Mouse (Mus musculus): ENCODE data around the gene Dnaaf5. TPM values are rescaled to one million over a fixed set of nuclear protein-coding genes. Genes with fewer than 3 reads are reported as not detected.

Gene Dnaaf5
- polyA plus RNA-seq, 1 experiment from 2014 or later: 7.2 TPM

DNA sequence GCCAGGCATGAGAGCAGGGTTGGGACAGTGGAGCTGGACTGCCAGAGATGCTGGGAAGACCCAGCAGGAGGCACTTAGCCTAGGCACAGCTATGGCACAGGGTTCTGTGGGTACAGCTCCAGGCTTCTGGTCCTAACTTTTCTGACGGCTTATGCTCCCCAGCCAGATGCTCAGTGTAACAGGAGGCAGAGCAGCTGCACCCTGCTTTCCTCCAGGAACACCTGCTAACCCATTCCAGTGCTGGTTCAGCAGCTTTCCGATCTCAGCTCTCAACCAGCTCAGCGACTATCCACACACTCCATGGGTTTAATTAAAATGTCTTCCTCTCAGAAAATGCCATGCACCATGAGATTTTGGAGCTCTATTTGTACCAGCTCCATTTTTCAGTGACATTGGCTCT is 66.8 kb downstream of the Dnaaf5 start:
- no peak overlapping the region for H3K4me2 ChIP-seq (replicated peaks; ENCODE audit: low read depth, low read length)

GRCm38 (mm10) chr5:139220006-139220515 is 70.0 kb downstream of the Dnaaf5 start:
- H3K27me3 ChIP-seq (ENCODE audit: insufficient read depth, low read length): no peaks in the 10 kb centered on the region
- H3K36me3 ChIP-seq (ENCODE audit: insufficient read depth, low read length): peaks cover 30% of the 10 kb centered on the region
- WGBS: 88% methylated on average over 4 of the region's 4 CpGs
- H3K9me3 ChIP-seq (ENCODE audit: low read length): no peaks in the 10 kb centered on the region
- H3K4me1 ChIP-seq (ENCODE audit: insufficient read depth, low read length): no peaks in the 10 kb centered on the region
- H3K27ac ChIP-seq (ENCODE audit: low read length): no peak overlapping the region
- H3K4me2 ChIP-seq (replicated peaks; ENCODE audit: low read depth, low read length): no peak overlapping the region
- no peak overlapping the region for H3K9ac ChIP-seq (replicated peaks; ENCODE audit: low read length)
- ATAC-seq (ENCODE audit: low FRiP score, low TSS enrichment): no peak
- H3K4me3 ChIP-seq (ENCODE audit: low read length): no peak overlapping the region

More for the DNA sequence above, 66.8 kb downstream of the Dnaaf5 start:
- Histone ChIP-seq H3K4me3 (ENCODE audit: low read length) (no peak overlapping the region), H3K27ac (ENCODE audit: low read length) (no peak overlapping the region), H3K36me3 (ENCODE audit: insufficient read depth, low read length) (peaks cover 19% of the 10 kb centered on the region; the same call in 1 of the 2 replicates), H3K27me3 (ENCODE audit: insufficient read depth, low read length) (no peaks in the 10 kb centered on the region), H3K4me1 (ENCODE audit: insufficient read depth, low read length) (no peaks in the 10 kb centered on the region), H3K9ac (replicated peaks; ENCODE audit: low read length) (no peak overlapping the region), H3K9me3 (ENCODE audit: low read length) (no peaks in the 10 kb centered on the region)
- WGBS: 80% methylated on average over 3 of the region's 3 CpGs
- ATAC-seq (ENCODE audit: low FRiP score, low TSS enrichment): no peak

GRCm38 (mm10) chr5:139220610-139221009 is 70.6 kb downstream of the Dnaaf5 start:
- Histone ChIP-seq H3K4me3 (ENCODE audit: low read length) (no peak overlapping the region), H3K27ac (ENCODE audit: low read length) (no peak overlapping the region), H3K9me3 (ENCODE audit: low read length) (no peaks in the 10 kb centered on the region), H3K9ac (replicated peaks; ENCODE audit: low read length) (no peak overlapping the region), H3K4me2 (replicated peaks; ENCODE audit: low read depth, low read length) (no peak overlapping the region), H3K36me3 (ENCODE audit: insufficient read depth, low read length) (peaks cover 35% of the 10 kb centered on the region), H3K4me1 (ENCODE audit: insufficient read depth, low read length) (no peaks in the 10 kb centered on the region), H3K27me3 (ENCODE audit: insufficient read depth, low read length) (no peaks in the 10 kb centered on the region)
- 74% methylated on average over 4 of the region's 4 CpGs for WGBS
- no peak for ATAC-seq (ENCODE audit: low FRiP score, low TSS enrichment)

- no peak for ATAC-seq (ENCODE audit: low FRiP score, low TSS enrichment)
- Histone ChIP-seq H3K4me3 (ENCODE audit: low read length) (no peak overlapping the region), H3K36me3 (ENCODE audit: insufficient read depth, low read length) (peaks cover 46% of the 10 kb centered on the region), H3K27ac (ENCODE audit: low read length) (no peak overlapping the region), H3K4me2 (replicated peaks; ENCODE audit: low read depth, low read length) (no peak overlapping the region), H3K4me1 (ENCODE audit: insufficient read depth, low read length) (no peaks in the 10 kb centered on the region), H3K9ac (replicated peaks; ENCODE audit: low read length) (no peak overlapping the region), H3K9me3 (ENCODE audit: low read length) (no peaks in the 10 kb centered on the region), H3K27me3 (ENCODE audit: insufficient read depth, low read length) (no peaks in the 10 kb centered on the region)
- WGBS: 92% methylated on average over 10 of the region's 10 CpGs
Observed at GRCm38 (mm10) chr5:139223331-139223730, 73.3 kb downstream of the Dnaaf5 start.

DNA sequence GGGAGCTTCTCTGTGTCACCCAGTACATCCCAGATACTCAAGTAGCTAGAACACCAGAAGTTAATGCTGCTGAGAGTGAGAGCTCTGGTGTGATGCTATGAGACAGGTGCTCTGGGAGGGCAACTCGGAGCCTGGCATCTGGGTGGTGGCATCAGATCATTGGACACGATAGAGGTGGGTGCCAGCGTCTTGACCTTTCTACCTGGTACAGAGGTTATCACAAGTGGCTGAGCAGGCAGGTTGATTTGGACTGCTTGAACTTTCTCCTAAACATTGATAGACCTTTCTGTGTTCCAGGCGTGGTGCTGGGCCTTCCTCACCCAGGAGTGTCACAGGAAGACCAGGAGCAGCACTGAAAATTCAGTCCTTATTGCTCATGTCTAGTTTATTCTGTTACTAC is 77.2 kb downstream of the Dnaaf5 start:
- H3K4me1 ChIP-seq (ENCODE audit: insufficient read depth, low read length): no peaks in the 10 kb centered on the region
- no peak overlapping the region for H3K4me3 ChIP-seq (ENCODE audit: low read length)
- no peak for ATAC-seq (ENCODE audit: low FRiP score, low TSS enrichment)
- H3K36me3 ChIP-seq (ENCODE audit: insufficient read depth, low read length): peaks cover 58% of the 10 kb centered on the region
- H3K27me3 ChIP-seq (ENCODE audit: insufficient read depth, low read length): no peaks in the 10 kb centered on the region
- no peak overlapping the region for H3K4me2 ChIP-seq (replicated peaks; ENCODE audit: low read depth, low read length)
- H3K9ac ChIP-seq (replicated peaks; ENCODE audit: low read length): no peak overlapping the region
- no peak overlapping the region for H3K27ac ChIP-seq (ENCODE audit: low read length)
- H3K9me3 ChIP-seq (ENCODE audit: low read length): no peaks in the 10 kb centered on the region
- 95% methylated on average over 4 of the region's 4 CpGs for WGBS

DNA sequence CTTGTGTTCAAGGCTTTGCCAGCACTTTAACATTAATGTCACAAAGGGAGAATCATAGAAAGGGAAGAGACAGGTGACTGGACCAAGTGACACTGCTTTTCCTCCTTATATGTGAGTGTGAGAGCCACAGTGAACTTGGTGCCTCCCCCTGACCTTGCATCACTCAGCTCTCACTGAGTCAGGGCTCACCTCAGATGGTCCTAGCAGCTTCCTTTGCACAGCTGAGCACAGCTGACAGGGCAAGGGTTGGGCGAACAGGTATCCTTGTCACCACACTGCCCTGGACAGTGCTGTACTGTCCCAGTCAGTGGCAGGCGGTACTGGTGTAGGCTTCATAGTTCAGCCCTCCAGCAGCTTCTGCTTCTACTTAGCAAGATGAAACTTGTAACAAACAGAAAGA is 77.6 kb downstream of the Dnaaf5 start:
- no peak for ATAC-seq (ENCODE audit: low FRiP score, low TSS enrichment)
- no peaks in the 10 kb centered on the region for H3K4me1 ChIP-seq (ENCODE audit: insufficient read depth, low read length)
- H3K4me3 ChIP-seq (ENCODE audit: low read length): no peak overlapping the region
- no peak overlapping the region for H3K27ac ChIP-seq (ENCODE audit: low read length)
- no peaks in the 10 kb centered on the region for H3K27me3 ChIP-seq (ENCODE audit: insufficient read depth, low read length)
- H3K4me2 ChIP-seq (replicated peaks; ENCODE audit: low read depth, low read length): no peak overlapping the region
- 95% methylated on average over 2 of the region's 2 CpGs for WGBS
- H3K9ac ChIP-seq (replicated peaks; ENCODE audit: low read length): no peak overlapping the region
- H3K9me3 ChIP-seq (ENCODE audit: low read length): no peaks in the 10 kb centered on the region
- H3K36me3 ChIP-seq (ENCODE audit: insufficient read depth, low read length): peaks cover 62% of the 10 kb centered on the region

GRCm38 (mm10) chr5:139228318-139228717 is 78.3 kb downstream of the Dnaaf5 start:
- no peaks in the 10 kb centered on the region for H3K27me3 ChIP-seq (ENCODE audit: insufficient read depth, low read length)
- no peak for ATAC-seq (ENCODE audit: low FRiP score, low TSS enrichment)
- H3K4me1 ChIP-seq (ENCODE audit: insufficient read depth, low read length): no peaks in the 10 kb centered on the region

GRCm38 (mm10) chr5:139229716-139230115 is 79.7 kb downstream of the Dnaaf5 start:
- Histone ChIP-seq H3K36me3 (ENCODE audit: insufficient read depth, low read length) (peaks cover 72% of the 10 kb centered on the region), H3K9me3 (ENCODE audit: low read length) (no peaks in the 10 kb centered on the region), H3K4me1 (ENCODE audit: insufficient read depth, low read length) (no peaks in the 10 kb centered on the region), H3K4me2 (replicated peaks; ENCODE audit: low read depth, low read length) (no peak overlapping the region), H3K27me3 (ENCODE audit: insufficient read depth, low read length) (no peaks in the 10 kb centered on the region), H3K9ac (replicated peaks; ENCODE audit: low read length) (no peak overlapping the region), H3K27ac (ENCODE audit: low read length) (no peak overlapping the region), H3K4me3 (ENCODE audit: low read length) (no peak overlapping the region)
- ATAC-seq (ENCODE audit: low FRiP score, low TSS enrichment): no peak
- WGBS: 98% methylated on average over 3 of the region's 3 CpGs

More at GRCm38 (mm10) chr5:139228318-139228717, 78.3 kb downstream of the Dnaaf5 start:
- 93% methylated on average over 3 of the region's 3 CpGs for WGBS
- Histone ChIP-seq H3K9me3 (ENCODE audit: low read length) (no peaks in the 10 kb centered on the region), H3K4me3 (ENCODE audit: low read length) (no peak overlapping the region), H3K4me2 (replicated peaks; ENCODE audit: low read depth, low read length) (no peak overlapping the region), H3K36me3 (ENCODE audit: insufficient read depth, low read length) (peaks cover 68% of the 10 kb centered on the region), H3K27ac (ENCODE audit: low read length) (no peak overlapping the region), H3K9ac (replicated peaks; ENCODE audit: low read length) (no peak overlapping the region)

GRCm38 (mm10) chr5:139232083-139232482 is 82.1 kb downstream of the Dnaaf5 start:
- Histone ChIP-seq H3K4me2 (replicated peaks; ENCODE audit: low read depth, low read length) (no peak overlapping the region), H3K27ac (ENCODE audit: low read length) (no peak overlapping the region), H3K4me3 (ENCODE audit: low read length) (no peak overlapping the region), H3K36me3 (ENCODE audit: insufficient read depth, low read length) (peaks cover 74% of the 10 kb centered on the region), H3K9ac (replicated peaks; ENCODE audit: low read length) (no peak overlapping the region), H3K27me3 (ENCODE audit: insufficient read depth, low read length) (no peaks in the 10 kb centered on the region), H3K9me3 (ENCODE audit: low read length) (no peaks in the 10 kb centered on the region), H3K4me1 (ENCODE audit: insufficient read depth, low read length) (no peaks in the 10 kb centered on the region)
- ATAC-seq (ENCODE audit: low FRiP score, low TSS enrichment): no peak
- WGBS: 90% methylated on average over 3 of the region's 3 CpGs

- H3K4me3 ChIP-seq (ENCODE audit: low read length): no peak overlapping the region
- no peak overlapping the region for H3K4me2 ChIP-seq (replicated peaks; ENCODE audit: low read depth, low read length)
- H3K4me1 ChIP-seq (ENCODE audit: insufficient read depth, low read length): no peaks in the 10 kb centered on the region
- H3K9ac ChIP-seq (replicated peaks; ENCODE audit: low read length): no peak overlapping the region
- H3K36me3 ChIP-seq (ENCODE audit: insufficient read depth, low read length): peaks cover 84% of the 10 kb centered on the region
- ATAC-seq (ENCODE audit: low FRiP score, low TSS enrichment): no peak
- no peaks in the 10 kb centered on the region for H3K27me3 ChIP-seq (ENCODE audit: insufficient read depth, low read length)
- WGBS: 84% methylated on average over 4 of the region's 4 CpGs
- no peaks in the 10 kb centered on the region for H3K9me3 ChIP-seq (ENCODE audit: low read length)
- H3K27ac ChIP-seq (ENCODE audit: low read length): no peak overlapping the region
Observed at GRCm38 (mm10) chr5:139234423-139234822, 84.4 kb downstream of the Dnaaf5 start.

Data from kidney, embryonic 16.5 days (tissue).